Mouse (Mus musculus): ENCODE results near the gene Kifc3. TPM values are rescaled to one million over a fixed set of nuclear protein-coding genes. Genes with fewer than 3 reads are reported as not detected.

The Kifc3 gene
- total and polyA plus RNA-seq, 3 experiments = 10.6 to 19.1 TPM; not detected in 1

GRCm38 (mm10) chr8:95056414-95056813, 146.2 kb downstream of the Kifc3 start:
- H3K36me3 ChIP-seq (ENCODE audit: control insufficient read depth in 1 of 2, insufficient read depth in 2 of 2, low read length in 2 of 2) = peaks cover 0 to 17% of the 10 kb centered on the region in 2 experiments; a peak in 2 of 4 replicates
- no peak overlapping the region for H3K4me3 ChIP-seq (ENCODE audit: control insufficient read depth in 1 of 2, insufficient read depth in 1 of 2, low read depth in 2 of 2, low read length in 2 of 2)
- no peaks in the 10 kb centered on the region for H3K27me3 ChIP-seq (ENCODE audit: control insufficient read depth in 1 of 2, insufficient read depth in 2 of 2, low read length in 2 of 2)
- no peaks in the 10 kb centered on the region for H3K9me3 ChIP-seq (replicated peaks; ENCODE audit: insufficient read depth, low read length)
- H3K27ac ChIP-seq (ENCODE audit: control insufficient read depth, low read depth, low read length) = no peak overlapping the region
- H3K9ac ChIP-seq (ENCODE audit: control insufficient read depth, low read depth, low read length, poor library complexity, severe bottlenecking) = no peak overlapping the region
- no peak for TF ChIP-seq UBTF (IDR thresholded peaks at IDR 0.05; ENCODE audit: borderline replicate concordance, insufficient read depth, low read depth, low read length)
- TF ChIP-seq GABPA (IDR thresholded peaks at IDR 0.05; ENCODE audit: low read depth, low read length) = no peak
- no peak for TF ChIP-seq E2F4 (IDR thresholded peaks at IDR 0.05; ENCODE audit: borderline replicate concordance, low read depth, low read length)
- TF ChIP-seq RAD21 (IDR thresholded peaks at IDR 0.05; ENCODE audit: low read depth, low read length) = no peak
- no peak for TF ChIP-seq SIN3A (IDR thresholded peaks at IDR 0.05; ENCODE audit: low read length)
- TF ChIP-seq MAZ (IDR thresholded peaks at IDR 0.05; ENCODE audit: low read depth, low read length) = no peak
- TF ChIP-seq MYC (IDR thresholded peaks at IDR 0.05; ENCODE audit: low read depth, low read length) = no peak
- no peak for TF ChIP-seq POLR2AphosphoS5 (IDR thresholded peaks at IDR 0.05; ENCODE audit: borderline replicate concordance, low read depth, low read length)
- TF ChIP-seq USF2 (IDR thresholded peaks at IDR 0.05; ENCODE audit: borderline replicate concordance in 1 of 2, insufficient read depth in 1 of 2, low read depth in 1 of 2, low read length in 2 of 2) = no peak
- TF ChIP-seq EP300 (IDR thresholded peaks at IDR 0.05; ENCODE audit: low read depth in 1 of 2, low read length in 2 of 2) = peak in 1 of 2 experiments; percentile 22; a peak in 1 of 4 replicates
- no peak for TF ChIP-seq MXI1 (IDR thresholded peaks at IDR 0.05; ENCODE audit: low read depth, low read length)
- TF ChIP-seq GATA1 (IDR thresholded peaks at IDR 0.05; ENCODE audit: low read depth, low read length) = 0 out of 2 replicates have a peak, but pooled peaks have one; percentile 28
- peak; percentile 16 for DNase-seq (ENCODE audit: low read depth, low spot score)
- H3K4me1 ChIP-seq (ENCODE audit: control insufficient read depth in 1 of 2, insufficient read depth in 2 of 2, low read length in 2 of 2) = peaks cover 9 to 37% of the 10 kb centered on the region in 2 experiments
- H3K79me2 ChIP-seq (ENCODE audit: control insufficient read depth, insufficient read depth, low read length, poor library complexity) = no peaks in the 10 kb centered on the region

- Histone ChIP-seq H3K79me2 (ENCODE audit: control insufficient read depth, insufficient read depth, low read length, poor library complexity) (no peaks in the 10 kb centered on the region), H3K27ac (ENCODE audit: control insufficient read depth, low read depth, low read length) (no peak within 1 kb of the TSS), H3K9me3 (replicated peaks; ENCODE audit: insufficient read depth, low read length) (no peaks in the 10 kb centered on the region), H3K4me1 (ENCODE audit: control insufficient read depth in 1 of 2, insufficient read depth in 2 of 2, low read length in 2 of 2) (peaks cover 9 to 32% of the 10 kb centered on the region in 2 experiments), H3K27me3 (ENCODE audit: control insufficient read depth in 1 of 2, insufficient read depth in 2 of 2, low read length in 2 of 2) (peaks cover 0 to 3% of the 10 kb centered on the region in 2 experiments; a peak in 2 of 4 replicates), H3K36me3 (ENCODE audit: control insufficient read depth in 1 of 2, insufficient read depth in 2 of 2, low read length in 2 of 2) (peaks cover 0 to 13% of the 10 kb centered on the region in 2 experiments; a peak in 2 of 4 replicates), H3K9ac (ENCODE audit: control insufficient read depth, low read depth, low read length, poor library complexity, severe bottlenecking) (no peak within 1 kb of the TSS), H3K4me3 (ENCODE audit: control insufficient read depth in 1 of 2, insufficient read depth in 1 of 2, low read depth in 2 of 2, low read length in 2 of 2) (no peak within 1 kb of the TSS)
- TF ChIP-seq HCFC1 (IDR thresholded peaks at IDR 0.05; ENCODE audit: low read depth, low read length) (peak; percentile 95), SIN3A (IDR thresholded peaks at IDR 0.05; ENCODE audit: low read length) (peak; percentile 47; the same call in 1 of the 2 replicates), ELF1 (IDR thresholded peaks at IDR 0.05; ENCODE audit: low read depth, low read length) (peak; percentile 31; the same call in 1 of the 2 replicates), TBP (IDR thresholded peaks at IDR 0.05; ENCODE audit: low read depth, low read length) (no peak), MAFK (IDR thresholded peaks at IDR 0.05; ENCODE audit: borderline replicate concordance, low read depth, low read length) (no peak)
- peak; percentile 63 for DNase-seq (ENCODE audit: low read depth, low spot score)
Observed at GRCm38 (mm10) chr8:95054927-95055510, 147.6 kb downstream of the Kifc3 start, which contains the start of gene Drc7. Gene Drc7, plus strand, starts transcription at chr8:95055103.

Measured in MEL (cell line).